Comparison of ENCODE assay signal across 8 mouse cellular contexts in genomic region chr4:63049596-63050318, GRCm38 (mm10).
A peak's percentile ranks its signal among the peaks of the same experiment; 100 is the strongest.
DNase-seq lines count a peak whose midpoint lies in the region; ATAC-seq and TF ChIP-seq lines count a peak whose summit lies in the region.
"Had no signal": no experiment of that assay in that cellular context is flagged by ENCODE, and none has a peak within 500 bp of the region (broad histone marks: within the 10 kb centered on the region; RNA-seq: fewer than 3 reads in every experiment).

No protein-coding gene starts in this region.

- H3K9me3 ChIP-seq in limb, embryonic 12.5 days = no peaks in the 10 kb centered on the region
- no peaks in the 10 kb centered on the region for H3K9me3 ChIP-seq in limb, embryonic 10.5 days (replicated peaks)
- no peaks in the 10 kb centered on the region for H3K9me3 ChIP-seq in kidney, postnatal 0 days (replicated peaks; ENCODE audit: low read length)

- TF ChIP-seq CTCF in kidney, postnatal 0 days (IDR thresholded peaks at IDR 0.05; ENCODE audit: low read depth) = no peak

- H3K4me2 ChIP-seq in limb, embryonic 12.5 days = no peak overlapping the region
- no peak overlapping the region for H3K4me2 ChIP-seq in kidney, postnatal 0 days (ENCODE audit: low read length)

- H3K4me3 ChIP-seq in limb, embryonic 12.5 days (replicated peaks) = no peak overlapping the region
- no peak overlapping the region for H3K4me3 ChIP-seq in limb, embryonic 10.5 days
- H3K4me3 ChIP-seq in kidney, postnatal 0 days (replicated peaks; ENCODE audit: low read depth, low read length) = no peak overlapping the region

- H3K4me1 ChIP-seq in limb, embryonic 12.5 days (replicated peaks) = peaks cover 50% of the 10 kb centered on the region
- peaks cover 27% of the 10 kb centered on the region for H3K4me1 ChIP-seq in limb, embryonic 10.5 days
- peaks cover 39% of the 10 kb centered on the region for H3K4me1 ChIP-seq in kidney, postnatal 0 days (replicated peaks; ENCODE audit: insufficient read depth, low read length)

- no peaks in the 10 kb centered on the region for H3K27me3 ChIP-seq in limb, embryonic 12.5 days
- no peaks in the 10 kb centered on the region for H3K27me3 ChIP-seq in limb, embryonic 10.5 days (ENCODE audit: low read depth, poor library complexity, severe bottlenecking)
- H3K27me3 ChIP-seq in kidney, postnatal 0 days (ENCODE audit: insufficient read depth, low read length) = no peaks in the 10 kb centered on the region

- 0 out of 2 replicates have a peak overlapping the region, but pooled peaks have one; percentile 37 for H3K27ac ChIP-seq in limb, embryonic 12.5 days
- H3K27ac ChIP-seq in limb, embryonic 10.5 days = no peak overlapping the region; the same call in 1 of the 2 replicates
- peak overlapping the region; percentile 93 for H3K27ac ChIP-seq in kidney, postnatal 0 days

- no peak for ATAC-seq in limb, embryonic 12.5 days (ENCODE audit: insufficient number of reproducible peaks, insufficient read depth, low FRiP score, low TSS enrichment, low read depth)
- ATAC-seq in kidney, postnatal 0 days (replicated peaks; ENCODE audit: low FRiP score, low read depth) = no peak
- ATAC-seq in monocyte, adult 5-6 weeks (replicated peaks; ENCODE audit: insufficient number of reproducible peaks, low FRiP score, low TSS enrichment, poor library complexity, severe bottlenecking) = no peak

- H3K9ac ChIP-seq in limb, embryonic 12.5 days (replicated peaks) = no peak overlapping the region
- no peak overlapping the region for H3K9ac ChIP-seq in kidney, postnatal 0 days (ENCODE audit: low read depth, low read length)

- no peak for DNase-seq in limb, embryonic 10.5 days (ENCODE audit: low spot score)
- peak; percentile 61 for DNase-seq in 3T3-L1 (ENCODE audit: low read depth, low spot score)
- peak; percentile 32 for DNase-seq in Muller cell, postnatal 12 days (ENCODE audit: inconsistent ontology term)
- peak; percentile 80 for DNase-seq in kidney, postnatal 0 days (ENCODE audit: low spot score)
- no peak for DNase-seq in natural killer cell, adult 2 months (ENCODE audit: low spot score in 2 of 2)
- DNase-seq: embryo, embryonic 11 days had no signal

- 0 out of 2 replicates have a peak, but pooled peaks cover 7% of the 10 kb centered on the region for H3K36me3 ChIP-seq in limb, embryonic 12.5 days
- peaks cover 8% of the 10 kb centered on the region for H3K36me3 ChIP-seq in limb, embryonic 10.5 days
- no peaks in the 10 kb centered on the region for H3K36me3 ChIP-seq in kidney, postnatal 0 days (ENCODE audit: insufficient read depth, low read length)

Comparison
In these comparisons a context has a peak if more than half of its experiments do, and no peak if none do; other contexts are left out.
1. DNase-seq: peak in 3T3-L1 (single experiment), Muller cell, postnatal 12 days (single experiment) and kidney, postnatal 0 days (single experiment); none in limb, embryonic 10.5 days (single experiment) and natural killer cell, adult 2 months (0 of 2).